ENCODE assay signal across 8 mouse cellular contexts in genomic region chr11:110336814-110337288, GRCm38 (mm10). TPM values are rescaled to one million over a fixed set of nuclear protein-coding genes. Genes with fewer than 3 reads are reported as not detected.
DNase-seq lines count a peak whose midpoint lies in the region; ATAC-seq and TF ChIP-seq lines count a peak whose summit lies in the region.

No protein-coding gene starts in this region.

- peak overlapping the region; percentile 83 for H3K4me3 ChIP-seq in left cerebral cortex, adult 2 months
- peak overlapping the region; percentile 82 for H3K4me3 ChIP-seq in embryonic facial prominence, embryonic 14.5 days (ENCODE audit: low read depth, low read length)
- H3K4me3 ChIP-seq in hindbrain, embryonic 11.5 days (ENCODE audit: low read depth, low read length): peak overlapping the region; percentile 82
- peak overlapping the region; percentile 93 for H3K4me3 ChIP-seq in limb, embryonic 10.5 days
- H3K4me3 ChIP-seq in midbrain, embryonic 11.5 days (ENCODE audit: low read depth, low read length): peak overlapping the region; percentile 77

- intact Hi-C loops in left cerebral cortex, adult 2 months (cut with DNase I): no loop called here

- ATAC-seq in Patski: peak; percentile 51
- ATAC-seq in embryonic facial prominence, embryonic 14.5 days (ENCODE audit: low read depth): peak; percentile 26; the same call in 1 of the 2 replicates
- peak; percentile 68 for ATAC-seq in hindbrain, embryonic 11.5 days (ENCODE audit: low FRiP score)
- peak; percentile 51 for ATAC-seq in midbrain, embryonic 11.5 days (ENCODE audit: low FRiP score)

- peak overlapping the region; percentile 78 for H3K4me2 ChIP-seq in embryonic facial prominence, embryonic 14.5 days (ENCODE audit: low read depth, low read length)
- peak overlapping the region; percentile 89 for H3K4me2 ChIP-seq in hindbrain, embryonic 11.5 days (replicated peaks; ENCODE audit: low read depth, low read length)
- peak overlapping the region; percentile 83 for H3K4me2 ChIP-seq in midbrain, embryonic 11.5 days

- in situ Hi-C loops in Patski (cut with MboI; ENCODE audit: low pct_unique_long_range_greater_than_20kb): no loop called here

- DNase-seq in left cerebral cortex, adult 2 months (ENCODE audit: extremely low spot score in 1 of 2, low spot score in 2 of 2): peak; percentile 14 to 16
- DNase-seq in left cerebral cortex, adult 11 months (ENCODE audit: low spot score): no peak
- DNase-seq in Patski (ENCODE audit: low read depth, low spot score): no peak
- DNase-seq in embryonic facial prominence, embryonic 14.5 days (ENCODE audit: low spot score): peak; percentile 65
- no peak for DNase-seq in hindbrain, embryonic 11.5 days (ENCODE audit: low spot score)
- DNase-seq in limb, embryonic 10.5 days (ENCODE audit: low spot score): no peak
- DNase-seq in midbrain, embryonic 11.5 days (ENCODE audit: low spot score, missing footprints): peak; percentile 96
- peak; percentile 6 for DNase-seq in yolk sac, embryonic 10.5 days (ENCODE audit: low spot score)

- CTCF ChIA-PET in Patski (lab: Charles Lee): interaction anchor here (1.3 to 1.8 kb wide), 2 partner anchors 9 to 10 kb away, joined by 4 to 8 read pairs; no protein-coding TSS in a partner anchor

- H3K36me3 ChIP-seq in embryonic facial prominence, embryonic 14.5 days (ENCODE audit: control insufficient read depth, insufficient read depth, low read length): no peaks in the 10 kb centered on the region
- H3K36me3 ChIP-seq in hindbrain, embryonic 11.5 days (ENCODE audit: control insufficient read depth, insufficient read depth, low read length): no peaks in the 10 kb centered on the region
- no peaks in the 10 kb centered on the region for H3K36me3 ChIP-seq in limb, embryonic 10.5 days
- H3K36me3 ChIP-seq in midbrain, embryonic 11.5 days (ENCODE audit: control insufficient read depth, insufficient read depth, low read length): no peaks in the 10 kb centered on the region

- H3K27me3 ChIP-seq in Patski: peaks cover 14% of the 10 kb centered on the region
- no peaks in the 10 kb centered on the region for H3K27me3 ChIP-seq in embryonic facial prominence, embryonic 14.5 days (replicated peaks; ENCODE audit: control insufficient read depth, insufficient read depth, low read length)
- H3K27me3 ChIP-seq in hindbrain, embryonic 11.5 days (ENCODE audit: control insufficient read depth, insufficient read depth, low read length): peaks cover 2% of the 10 kb centered on the region; the same call in 1 of the 2 replicates
- H3K27me3 ChIP-seq in limb, embryonic 10.5 days (ENCODE audit: low read depth, poor library complexity, severe bottlenecking): peaks cover 23% of the 10 kb centered on the region
- peaks cover 2% of the 10 kb centered on the region; the same call in 1 of the 2 replicates for H3K27me3 ChIP-seq in midbrain, embryonic 11.5 days (ENCODE audit: control insufficient read depth, insufficient read depth, low read length)

- under 1% methylated on average over 18 of the region's 18 CpGs for WGBS in embryonic facial prominence, embryonic 14.5 days
- WGBS in hindbrain, embryonic 11.5 days: 0% methylated on average over 18 of the region's 18 CpGs
- under 1% methylated on average over 18 of the region's 18 CpGs for WGBS in limb, embryonic 10.5 days
- WGBS in midbrain, embryonic 11.5 days: under 1% methylated on average over 18 of the region's 18 CpGs

- H3K9me3 ChIP-seq in embryonic facial prominence, embryonic 14.5 days (ENCODE audit: control insufficient read depth, low read length): no peaks in the 10 kb centered on the region
- no peaks in the 10 kb centered on the region for H3K9me3 ChIP-seq in hindbrain, embryonic 11.5 days (ENCODE audit: control insufficient read depth, low read length)
- no peaks in the 10 kb centered on the region for H3K9me3 ChIP-seq in limb, embryonic 10.5 days (replicated peaks)
- H3K9me3 ChIP-seq in midbrain, embryonic 11.5 days (ENCODE audit: control insufficient read depth, low read length): no peaks in the 10 kb centered on the region

- TF ChIP-seq CTCF in left cerebral cortex, adult 2 months (IDR thresholded peaks at IDR 0.05): no peak
- TF ChIP-seq CTCF in Patski (IDR thresholded peaks at IDR 0.05): no peak

- POLR2A ChIA-PET in Patski (lab: Charles Lee): no interaction called here

- H3K27ac ChIP-seq in left cerebral cortex, adult 2 months: peak overlapping the region; percentile 90
- peak overlapping the region; percentile 35; the same call in 1 of the 2 replicates for H3K27ac ChIP-seq in embryonic facial prominence, embryonic 14.5 days (replicated peaks; ENCODE audit: low read depth, low read length)
- no peak overlapping the region for H3K27ac ChIP-seq in hindbrain, embryonic 11.5 days (ENCODE audit: low read depth, low read length)
- H3K27ac ChIP-seq in limb, embryonic 10.5 days: peak overlapping the region; percentile 87
- no peak overlapping the region for H3K27ac ChIP-seq in midbrain, embryonic 11.5 days (ENCODE audit: low read depth, low read length)

- peak overlapping the region; percentile 84 for H3K9ac ChIP-seq in embryonic facial prominence, embryonic 14.5 days (ENCODE audit: low read depth, low read length)
- H3K9ac ChIP-seq in hindbrain, embryonic 11.5 days (ENCODE audit: low read depth, low read length): peak overlapping the region; percentile 64
- H3K9ac ChIP-seq in midbrain, embryonic 11.5 days (ENCODE audit: low read length): peak overlapping the region; percentile 61

- H3K4me1 ChIP-seq in embryonic facial prominence, embryonic 14.5 days (ENCODE audit: control insufficient read depth, insufficient read depth, low read length): peaks cover 8% of the 10 kb centered on the region; the same call in 1 of the 2 replicates
- H3K4me1 ChIP-seq in hindbrain, embryonic 11.5 days (replicated peaks; ENCODE audit: control insufficient read depth, insufficient read depth, low read length): no peaks in the 10 kb centered on the region
- H3K4me1 ChIP-seq in limb, embryonic 10.5 days: peaks cover 10% of the 10 kb centered on the region
- H3K4me1 ChIP-seq in midbrain, embryonic 11.5 days (ENCODE audit: control insufficient read depth, insufficient read depth, low read length): peaks cover 5% of the 10 kb centered on the region; the same call in 1 of the 2 replicates

RNA-seq across cellular contexts. Expression of gene Abca5, which starts 0.7 kb away (rescaled TPM):
- total RNA-seq in left cerebral cortex, adult 2 months (2021): 10 to 100 TPM; 44.3 to 46.9 TPM
- polyA plus RNA-seq in Patski (2021): 4.8 TPM
- 9.8 and 11.2 TPM in 2 replicates for polyA plus RNA-seq in embryonic facial prominence, embryonic 14.5 days (2014; fragmentation: Nextera tagmentation; extraction: Ambion mirVana)
- polyA plus RNA-seq in hindbrain, embryonic 11.5 days (2014; fragmentation: Nextera tagmentation; extraction: Ambion mirVana): 4.3 and 6.5 TPM in 2 replicates
- polyA plus RNA-seq in limb, embryonic 10.5 days (2016; fragmentation: Nextera tagmentation; extraction: Ambion mirVana): 2.2 and 2.9 TPM in 2 replicates
- 3.2 and 4.2 TPM in 2 replicates for polyA plus RNA-seq in midbrain, embryonic 11.5 days (2014; fragmentation: Nextera tagmentation; extraction: Ambion mirVana)

Comparison
In these comparisons a context has a peak if more than half of its experiments do, and no peak if none do; other contexts are left out.
1. DNase-seq: peak in left cerebral cortex, adult 2 months (2 of 2), embryonic facial prominence, embryonic 14.5 days (single experiment), midbrain, embryonic 11.5 days (single experiment) and yolk sac, embryonic 10.5 days (single experiment); none in left cerebral cortex, adult 11 months (single experiment), Patski (single experiment), hindbrain, embryonic 11.5 days (single experiment) and limb, embryonic 10.5 days (single experiment).
2. H3K27ac ChIP-seq: peak in left cerebral cortex, adult 2 months (single experiment), embryonic facial prominence, embryonic 14.5 days (single experiment) and limb, embryonic 10.5 days (single experiment); none in hindbrain, embryonic 11.5 days (single experiment) and midbrain, embryonic 11.5 days (single experiment).
3. Peak in every context shown above with its lines, with median percentiles within 50 percentile points of each other: H3K4me3 ChIP-seq, ATAC-seq, H3K4me2 ChIP-seq and H3K9ac ChIP-seq.